Mouse (Mus musculus) kidney, embryonic 15.5 days (tissue): ENCODE results near the gene Kmt5b. TPM values are rescaled to one million over a fixed set of nuclear protein-coding genes. Genes with fewer than 3 reads are reported as not detected.

Experiments
- ATAC-seq: fragments of 200-750 bp; cut with Nextera tagmentation; replicated peaks from 2 replicates; pipeline ENCODE4 v1.8.0; 2017; ENCODE audit warnings: moderate TSS enrichment; ENCODE audit not compliant: low FRiP score
- H3K27ac ChIP-seq: fragments of 300-500 bp; sonication (generic); 2 replicates; pipeline ENCODE4 v1.5.1; 2015; ENCODE audit warnings: mild to moderate bottlenecking, inconsistent platforms
- H3K27me3 ChIP-seq: fragments of 300-500 bp; sonication (generic); 2 replicates; pipeline ENCODE4 v1.6.1; 2015; ENCODE audit warnings: inconsistent platforms
- H3K36me3 ChIP-seq: fragments of 300-500 bp; sonication (generic); 2 replicates; pipeline ENCODE4 v1.6.1; 2015; ENCODE audit warnings: inconsistent platforms
- H3K4me1 ChIP-seq: fragments of 300-500 bp; sonication (generic); 2 replicates; pipeline ENCODE4 v1.6.1; 2015; ENCODE audit warnings: inconsistent platforms
- H3K4me2 ChIP-seq: fragments of 300-500 bp; sonication (generic); 2 replicates; pipeline ENCODE4 v1.6.1; 2015; ENCODE audit warnings: moderate library complexity, mild to moderate bottlenecking, inconsistent platforms
- H3K4me3 ChIP-seq: fragments of 300-500 bp; sonication (generic); replicated peaks from 2 replicates; pipeline ENCODE4 v1.5.1; 2015; ENCODE audit warnings: mild to moderate bottlenecking, inconsistent platforms
- H3K9ac ChIP-seq: fragments of 300-500 bp; sonication (generic); 2 replicates; pipeline ENCODE4 v1.6.1; 2015; ENCODE audit warnings: mild to moderate bottlenecking, inconsistent platforms
- H3K9me3 ChIP-seq: fragments of 300-500 bp; sonication (generic); replicated peaks from 2 replicates; pipeline ENCODE4 v1.6.1; 2016; ENCODE audit warnings: inconsistent platforms
- WGBS: fragments of 180-500 bp; shearing (Covaris S2); methylation state at CpG from one replicate; pipeline ENCODE4 v1.1.7; 2015; ENCODE audit warnings: mixed read lengths; 5-methylcytosine and 5-hydroxymethylcytosine counted together
- polyA plus RNA-seq: library from polyadenylated mRNA; unstranded; fragments of >200 nt; fragmentation: Nextera tagmentation; extraction: Ambion mirVana; gene quantifications from 2 replicates; pipeline ENCODE4 v1.2.1, GENCODE M21; 2015

Gene Kmt5b
- 30.9 and 33.9 TPM in 2 replicates for polyA plus RNA-seq

DNA sequence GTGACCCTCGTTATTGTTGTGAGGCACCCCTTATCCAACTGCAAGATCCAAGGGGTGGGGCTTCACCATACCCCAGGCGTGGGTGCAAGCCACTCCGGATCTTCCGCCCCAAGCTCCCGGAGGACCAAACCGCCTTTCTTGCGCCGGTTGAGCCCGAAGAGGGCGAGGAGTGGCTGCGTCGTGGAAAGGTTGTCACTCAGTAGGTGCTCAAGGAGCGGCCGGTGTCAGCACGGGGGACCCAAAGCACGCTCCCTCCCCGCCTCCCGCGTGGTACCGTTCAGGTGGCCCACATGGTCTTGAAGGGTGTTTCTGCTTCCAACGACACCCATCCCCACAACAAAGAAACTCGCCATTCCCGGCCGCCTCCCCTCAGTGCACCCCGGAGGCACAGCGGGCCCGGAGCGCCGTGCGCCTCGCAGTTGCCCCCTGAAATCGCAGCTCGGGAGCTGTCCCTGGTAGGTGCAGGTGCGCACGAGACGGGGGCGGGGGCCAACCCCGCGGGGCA, at the start of gene Kmt5b:
Gene Kmt5b (plus strand): TSS at position 146 of the 505 bp plus-strand sequence.
- ATAC-seq: peak; percentile 27
- peak within 1 kb of the TSS; percentile 100 for H3K27ac ChIP-seq
- peak within 1 kb of the TSS; percentile 96 for H3K4me3 ChIP-seq
- no peaks in the 10 kb centered on the region for H3K9me3 ChIP-seq
- H3K36me3 ChIP-seq: peaks cover 10% of the 10 kb centered on the region
- under 1% methylated on average over 39 of the region's 39 CpGs for WGBS
- H3K4me1 ChIP-seq: peaks cover 22% of the 10 kb centered on the region
- H3K9ac ChIP-seq: peak within 1 kb of the TSS; percentile 100
- peak within 1 kb of the TSS; percentile 78 for H3K4me2 ChIP-seq
- H3K27me3 ChIP-seq: no peaks in the 10 kb centered on the region

GRCm38 (mm10) chr19:3718481-3719361, 48.5 kb upstream of the Kmt5b start:
- Histone ChIP-seq H3K36me3 (peaks cover 46% of the 10 kb centered on the region), H3K9me3 (0 out of 2 replicates have a peak, but pooled peaks cover under 1% of the 10 kb centered on the region), H3K4me1 (peaks cover 16% of the 10 kb centered on the region), H3K4me3 (peak overlapping the region; percentile 46), H3K27ac (peak overlapping the region; percentile 34), H3K27me3 (no peaks in the 10 kb centered on the region), H3K4me2 (peak overlapping the region; percentile 75), H3K9ac (peak overlapping the region; percentile 47)
- ATAC-seq: peak; percentile 72
- 39% methylated on average over 19 of the region's 19 CpGs for WGBS

DNA sequence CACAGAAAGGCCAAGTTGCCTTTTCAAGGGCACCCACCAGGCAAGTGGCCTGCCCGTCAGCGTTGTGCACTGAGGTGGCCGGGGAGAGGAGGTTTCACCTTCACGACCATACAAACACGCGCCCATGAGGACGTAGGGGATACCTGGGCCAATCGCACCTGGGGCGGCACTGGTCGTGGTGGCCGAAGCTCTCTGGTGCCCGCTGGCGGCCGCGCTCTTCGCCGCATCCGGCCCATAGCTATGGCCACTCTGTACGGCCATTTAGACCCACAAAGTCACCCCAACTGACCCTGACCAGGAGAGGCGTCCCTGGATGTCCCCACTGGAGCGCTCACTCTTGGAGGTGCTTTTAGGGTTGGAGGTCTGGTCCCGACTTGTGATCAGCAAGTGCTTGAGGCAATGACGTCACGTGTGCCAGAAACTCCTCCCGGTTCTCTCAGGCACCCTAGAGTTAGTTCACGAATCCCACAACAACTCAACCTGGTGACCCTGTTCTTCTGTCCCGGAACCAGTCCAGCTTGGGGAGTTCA, 47.8 kb upstream of the Kmt5b start:
- Histone ChIP-seq H3K27me3 (no peaks in the 10 kb centered on the region), H3K9me3 (0 out of 2 replicates have a peak, but pooled peaks cover 2% of the 10 kb centered on the region), H3K36me3 (peaks cover 41% of the 10 kb centered on the region), H3K9ac (peak overlapping the region; percentile 47), H3K4me2 (peak overlapping the region; percentile 75), H3K27ac (peak overlapping the region; percentile 34), H3K4me3 (peak overlapping the region; percentile 46), H3K4me1 (peaks cover 16% of the 10 kb centered on the region)
- WGBS: 2% methylated on average over 27 of the region's 27 CpGs
- ATAC-seq: peak; percentile 85

- Histone ChIP-seq H3K27me3 (no peaks in the 10 kb centered on the region), H3K4me2 (no peak overlapping the region), H3K9me3 (0 out of 2 replicates have a peak, but pooled peaks cover 2% of the 10 kb centered on the region), H3K4me3 (no peak overlapping the region), H3K9ac (no peak overlapping the region), H3K27ac (no peak overlapping the region), H3K4me1 (peaks cover 16% of the 10 kb centered on the region), H3K36me3 (peaks cover 3% of the 10 kb centered on the region; the same call in 1 of the 2 replicates)
- ATAC-seq: no peak
- WGBS: 93% methylated on average over 9 of the region's 9 CpGs
Observed at GRCm38 (mm10) chr19:3723170-3723569, 44.1 kb upstream of the Kmt5b start.

GRCm38 (mm10) chr19:3723904-3724303, 43.3 kb upstream of the Kmt5b start:
- H3K4me2 ChIP-seq: no peak overlapping the region
- H3K27ac ChIP-seq: no peak overlapping the region
- 0 out of 2 replicates have a peak, but pooled peaks cover 2% of the 10 kb centered on the region for H3K9me3 ChIP-seq
- no peak for ATAC-seq
- peaks cover 11% of the 10 kb centered on the region for H3K4me1 ChIP-seq
- H3K27me3 ChIP-seq: no peaks in the 10 kb centered on the region
- H3K4me3 ChIP-seq: no peak overlapping the region
- no peak overlapping the region for H3K9ac ChIP-seq
- no peaks in the 10 kb centered on the region; the same call in 1 of the 2 replicates for H3K36me3 ChIP-seq
- 77% methylated on average over 4 of the region's 4 CpGs for WGBS

DNA sequence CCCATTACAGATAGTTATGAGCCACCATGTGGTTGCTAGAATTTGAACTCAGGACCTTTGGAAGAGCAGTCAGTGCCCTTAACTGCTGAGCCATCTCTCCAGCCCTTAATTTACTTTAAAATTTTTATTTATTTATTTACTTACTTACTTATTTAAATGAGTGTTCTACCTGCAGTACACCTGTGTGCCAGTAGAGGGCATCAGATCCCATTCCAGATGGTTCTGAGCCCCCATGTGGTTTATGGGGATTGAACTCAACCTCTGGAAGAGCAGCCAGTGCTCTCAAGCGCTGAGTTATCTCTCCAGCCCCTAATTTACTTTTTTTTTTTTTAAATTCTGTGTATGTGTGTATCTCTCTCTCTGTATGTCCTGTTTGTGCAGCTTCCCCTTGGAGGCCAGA, 42.4 kb upstream of the Kmt5b start:
- Histone ChIP-seq H3K27me3 (no peaks in the 10 kb centered on the region), H3K4me2 (no peak overlapping the region), H3K4me3 (no peak overlapping the region), H3K27ac (no peak overlapping the region), H3K4me1 (0 out of 2 replicates have a peak, but pooled peaks cover 2% of the 10 kb centered on the region), H3K9me3 (0 out of 2 replicates have a peak, but pooled peaks cover 2% of the 10 kb centered on the region), H3K36me3 (no peaks in the 10 kb centered on the region; the same call in 1 of the 2 replicates), H3K9ac (no peak overlapping the region)
- 18% methylated on average over 1 of the region's 1 CpGs for WGBS
- ATAC-seq: no peak

DNA sequence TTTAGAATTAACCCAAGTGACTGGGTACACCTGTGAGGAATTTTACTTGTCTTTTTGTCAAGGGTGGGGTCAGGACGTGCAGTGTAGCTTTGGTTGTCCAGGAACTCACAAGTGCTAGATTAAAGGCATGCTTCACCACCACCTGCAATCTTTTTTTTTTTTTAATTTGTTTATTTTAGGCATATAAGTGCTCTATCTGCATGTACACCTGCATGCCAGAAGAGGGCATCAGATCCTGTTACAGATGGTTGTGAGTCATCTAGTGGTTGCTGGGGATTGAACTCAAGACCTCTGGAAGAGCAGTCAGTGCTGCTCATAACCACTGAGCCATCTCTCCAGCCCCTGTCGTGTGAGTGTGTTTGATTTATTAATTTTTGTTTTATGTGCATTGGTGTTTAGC, 38.3 kb upstream of the Kmt5b start:
- H3K27ac ChIP-seq: no peak overlapping the region
- 0 out of 2 replicates have a peak, but pooled peaks cover under 1% of the 10 kb centered on the region for H3K9me3 ChIP-seq
- ATAC-seq: no peak
- no peak overlapping the region for H3K4me2 ChIP-seq
- H3K4me1 ChIP-seq: no peaks in the 10 kb centered on the region
- WGBS: 67% methylated on average over 2 of the region's 2 CpGs
- H3K36me3 ChIP-seq: no peaks in the 10 kb centered on the region
- H3K4me3 ChIP-seq: no peak overlapping the region
- H3K27me3 ChIP-seq: no peaks in the 10 kb centered on the region
- no peak overlapping the region for H3K9ac ChIP-seq

DNA sequence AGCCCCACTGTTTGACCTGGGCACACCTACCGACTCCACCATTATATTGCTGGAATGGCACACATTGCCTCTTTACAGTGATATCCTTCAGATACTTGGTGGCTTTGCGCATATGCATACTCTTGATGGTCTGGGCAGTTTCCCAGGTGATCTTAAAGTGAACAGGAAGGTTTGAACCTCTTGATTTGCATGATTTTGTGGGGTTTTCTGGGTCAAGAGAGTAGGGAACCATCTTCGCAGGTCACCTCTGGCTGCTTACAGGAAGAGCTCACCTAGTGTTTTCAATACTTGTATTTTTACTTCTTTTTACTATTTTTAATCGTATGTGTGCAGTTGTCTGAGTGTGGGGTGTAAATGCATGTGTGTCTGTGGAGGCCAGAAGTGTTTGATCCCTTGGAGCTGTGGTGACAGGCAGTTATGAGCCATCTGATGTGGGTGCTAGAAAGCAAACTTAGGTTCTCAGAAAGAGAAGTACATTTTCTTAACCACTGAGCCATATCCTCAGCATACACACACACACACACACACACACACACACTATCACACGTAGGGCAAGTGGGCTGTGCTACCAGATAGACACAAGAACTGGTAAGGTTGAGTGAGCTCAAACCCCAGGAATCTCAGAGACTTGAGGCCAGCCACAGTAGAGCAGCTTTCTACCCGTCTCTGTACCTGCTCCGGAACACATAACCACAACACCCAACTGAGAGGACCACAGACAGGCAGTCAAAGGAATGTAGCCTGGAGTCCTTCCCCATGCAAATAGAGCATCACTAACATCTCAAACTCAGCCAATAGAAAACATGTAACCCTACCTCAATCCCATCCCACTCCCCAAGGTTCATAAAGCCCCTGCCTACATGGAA, 36.2 kb upstream of the Kmt5b start:
- H3K4me3 ChIP-seq: no peak overlapping the region
- H3K4me2 ChIP-seq: no peak overlapping the region
- no peaks in the 10 kb centered on the region for H3K4me1 ChIP-seq
- ATAC-seq: no peak
- H3K27me3 ChIP-seq: no peaks in the 10 kb centered on the region
- WGBS: 77% methylated on average over 7 of the region's 7 CpGs
- H3K36me3 ChIP-seq: no peaks in the 10 kb centered on the region
- H3K9ac ChIP-seq: no peak overlapping the region
- no peaks in the 10 kb centered on the region for H3K9me3 ChIP-seq
- no peak overlapping the region for H3K27ac ChIP-seq

- H3K9ac ChIP-seq: no peak overlapping the region
- no peaks in the 10 kb centered on the region for H3K36me3 ChIP-seq
- WGBS: 83% methylated on average over 3 of the region's 3 CpGs
- H3K27ac ChIP-seq: no peak overlapping the region
- no peaks in the 10 kb centered on the region for H3K9me3 ChIP-seq
- no peak for ATAC-seq
- H3K4me3 ChIP-seq: no peak overlapping the region
- no peaks in the 10 kb centered on the region for H3K27me3 ChIP-seq
- no peak overlapping the region for H3K4me2 ChIP-seq
- H3K4me1 ChIP-seq: no peaks in the 10 kb centered on the region
Observed at GRCm38 (mm10) chr19:3736001-3736400, 31.2 kb upstream of the Kmt5b start.

DNA sequence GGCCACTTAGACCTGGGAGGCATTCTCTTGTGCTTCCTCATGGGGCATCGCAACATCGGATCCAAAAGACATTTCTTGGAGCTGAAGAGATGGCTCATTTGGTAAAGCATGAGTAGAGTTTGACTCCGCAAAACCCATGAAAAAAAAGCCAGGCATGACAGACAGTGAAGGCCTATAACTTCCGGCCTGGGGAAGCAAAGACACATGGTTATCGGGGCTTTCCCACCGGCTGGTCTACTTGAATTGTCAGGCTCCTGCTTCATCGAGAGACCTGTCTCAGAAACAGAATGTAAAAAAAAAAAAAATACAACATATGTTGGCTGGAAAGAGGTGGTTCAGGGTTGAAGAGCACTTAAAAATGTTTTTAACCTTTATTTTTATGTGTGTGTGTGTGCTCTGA, 27.6 kb upstream of the Kmt5b start:
- Histone ChIP-seq H3K4me3 (no peak overlapping the region), H3K9me3 (no peaks in the 10 kb centered on the region), H3K4me2 (no peak overlapping the region), H3K4me1 (peaks cover 14% of the 10 kb centered on the region), H3K27me3 (no peaks in the 10 kb centered on the region), H3K27ac (no peak overlapping the region), H3K36me3 (no peaks in the 10 kb centered on the region), H3K9ac (no peak overlapping the region)
- 90% methylated on average over 7 of the region's 7 CpGs for WGBS
- ATAC-seq: no peak

- ATAC-seq: no peak
- 0 out of 2 replicates have a peak overlapping the region, but pooled peaks have one; percentile 7 for H3K27ac ChIP-seq
Observed at GRCm38 (mm10) chr19:3742716-3743115, 24.5 kb upstream of the Kmt5b start.

More at GRCm38 (mm10) chr19:3742716-3743115, 24.5 kb upstream of the Kmt5b start:
- 0 out of 2 replicates have a peak, but pooled peaks cover 4% of the 10 kb centered on the region for H3K9me3 ChIP-seq
- no peak overlapping the region for H3K4me2 ChIP-seq
- 43% methylated on average over 4 of the region's 4 CpGs for WGBS
- no peaks in the 10 kb centered on the region for H3K36me3 ChIP-seq
- no peak overlapping the region for H3K4me3 ChIP-seq
- peaks cover 14% of the 10 kb centered on the region for H3K4me1 ChIP-seq
- no peaks in the 10 kb centered on the region for H3K27me3 ChIP-seq
- no peak overlapping the region for H3K9ac ChIP-seq
